Comparison of ENCODE assay signal across 14 mouse cellular contexts in the genomic region with DNA sequence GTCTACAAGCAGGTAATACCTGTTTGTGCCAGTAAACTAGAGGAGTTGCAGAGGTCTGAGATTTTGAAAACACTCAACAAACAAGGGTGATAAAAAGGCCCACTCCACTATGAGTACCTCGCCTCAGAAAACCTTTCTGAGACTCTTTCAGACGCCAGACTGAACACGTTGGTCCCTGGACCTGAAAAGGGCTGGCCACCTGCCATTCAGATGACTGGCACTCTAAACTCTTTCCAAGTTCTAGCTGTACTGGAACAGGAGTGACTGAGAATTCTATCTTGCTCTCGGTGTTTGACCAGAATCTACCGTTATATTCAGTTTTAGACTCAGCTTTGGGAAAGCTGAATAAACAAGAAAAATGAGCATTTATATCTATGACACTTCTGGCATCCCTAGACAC. TPM values are rescaled to one million over a fixed set of nuclear protein-coding genes. Genes with fewer than 3 reads are reported as not detected.
DNase-seq lines count a peak whose midpoint lies in the region; ATAC-seq lines count a peak whose summit lies in the region.
"Had no signal": no experiment of that assay in that cellular context is flagged by ENCODE, and none has a peak within 500 bp of the region (broad histone marks: within the 10 kb centered on the region; RNA-seq: fewer than 3 reads in every experiment).

No protein-coding gene starts in this region.

- H3K4me1 ChIP-seq in forebrain, embryonic 14.5 days (ENCODE audit: control insufficient read depth, insufficient read depth, low read length), result no peaks in the 10 kb centered on the region
- H3K4me1 ChIP-seq in forebrain, embryonic 10.5 days, result peaks cover 4% of the 10 kb centered on the region; the same call in 1 of the 2 replicates
- H3K4me1 ChIP-seq: embryonic facial prominence, embryonic 15.5 days; limb, embryonic 12.5 days had no signal

- H3K9ac ChIP-seq in forebrain, embryonic 14.5 days (ENCODE audit: low read length), result no peak overlapping the region
- H3K9ac ChIP-seq: embryonic facial prominence, embryonic 15.5 days; limb, embryonic 12.5 days had no signal

- no peaks in the 10 kb centered on the region for H3K36me3 ChIP-seq in forebrain, embryonic 14.5 days (ENCODE audit: control insufficient read depth, insufficient read depth, low read length)
- H3K36me3 ChIP-seq in forebrain, embryonic 10.5 days (replicated peaks), result no peaks in the 10 kb centered on the region
- H3K36me3 ChIP-seq: embryonic facial prominence, embryonic 15.5 days; limb, embryonic 12.5 days had no signal

- 57% methylated on average over 5 of the region's 5 CpGs for WGBS in forebrain, embryonic 14.5 days
- 84% methylated on average over 5 of the region's 5 CpGs for WGBS in forebrain, embryonic 10.5 days

- ATAC-seq in forebrain, embryonic 14.5 days, result no peak

- H3K9me3 ChIP-seq in forebrain, embryonic 14.5 days (replicated peaks; ENCODE audit: control insufficient read depth, low read length), result no peaks in the 10 kb centered on the region
- H3K9me3 ChIP-seq in forebrain, embryonic 10.5 days, result no peaks in the 10 kb centered on the region
- H3K9me3 ChIP-seq: embryonic facial prominence, embryonic 15.5 days; limb, embryonic 12.5 days had no signal

- no peak overlapping the region for H3K4me3 ChIP-seq in forebrain, embryonic 14.5 days (ENCODE audit: low read depth, low read length)
- no peak overlapping the region for H3K4me3 ChIP-seq in forebrain, embryonic 10.5 days
- H3K4me3 ChIP-seq: embryonic facial prominence, embryonic 15.5 days; limb, embryonic 12.5 days had no signal

- DNase-seq in forebrain, embryonic 14.5 days (ENCODE audit: low spot score), result peak; percentile 56
- DNase-seq in forebrain, embryonic 10.5 days (ENCODE audit: extremely low spot score, low spot score), result no peak
- DNase-seq in kidney, postnatal 14 days, result peak; percentile 20
- no peak for DNase-seq in kidney, postnatal 4 days
- DNase-seq in cerebellum, postnatal 25 days, result peak; percentile 56 to 82
- peak; percentile 60 for DNase-seq in heart, postnatal 4 days
- no peak for DNase-seq in right cerebral cortex, adult 18-20 months
- no peak for DNase-seq in urinary bladder, postnatal 36 days (ENCODE audit: low spot score in 2 of 2)
- DNase-seq: adrenal gland, postnatal 10 days; lung, adult 18-20 months; thymus, adult 2 months had no signal

- H3K27ac ChIP-seq in forebrain, embryonic 14.5 days (ENCODE audit: low read depth, low read length), result no peak overlapping the region
- no peak overlapping the region for H3K27ac ChIP-seq in forebrain, embryonic 10.5 days
- H3K27ac ChIP-seq: embryonic facial prominence, embryonic 15.5 days; limb, embryonic 12.5 days had no signal

- H3K27me3 ChIP-seq in forebrain, embryonic 14.5 days (replicated peaks; ENCODE audit: control insufficient read depth, insufficient read depth, low read length), result no peaks in the 10 kb centered on the region
- no peaks in the 10 kb centered on the region for H3K27me3 ChIP-seq in forebrain, embryonic 10.5 days (ENCODE audit: poor library complexity, severe bottlenecking)
- H3K27me3 ChIP-seq: embryonic facial prominence, embryonic 15.5 days; limb, embryonic 12.5 days had no signal

- no peak overlapping the region for H3K4me2 ChIP-seq in forebrain, embryonic 14.5 days (ENCODE audit: low read length)
- H3K4me2 ChIP-seq: embryonic facial prominence, embryonic 15.5 days; limb, embryonic 12.5 days had no signal

RNA-seq across cellular contexts. Expression of gene St8sia1, which starts 43.4 kb away (rescaled TPM):
- 4.1 and 4.7 TPM in 2 replicates for polyA plus RNA-seq in forebrain, embryonic 14.5 days (2014; fragmentation: Nextera tagmentation; extraction: Ambion mirVana)
- polyA plus RNA-seq in forebrain, embryonic 10.5 days (2016; fragmentation: Nextera tagmentation; extraction: Ambion mirVana), result 2.3 and 2.6 TPM in 2 replicates
- total RNA-seq in heart, postnatal 4 days (2021), result 1 to 10 TPM; 1.5 to 2.0 TPM
- total RNA-seq: monocyte, adult 5-6 weeks had no signal

Comparison
In these comparisons a context has a peak if more than half of its experiments do, and no peak if none do; other contexts are left out.
1. DNase-seq: peak in forebrain, embryonic 14.5 days (single experiment), kidney, postnatal 14 days (single experiment), cerebellum, postnatal 25 days (2 of 2) and heart, postnatal 4 days (single experiment); none in forebrain, embryonic 10.5 days (single experiment), kidney, postnatal 4 days (0 of 2), right cerebral cortex, adult 18-20 months (single experiment) and urinary bladder, postnatal 36 days (0 of 2).